Mouse (Mus musculus) kidney, postnatal 14 days (tissue): ENCODE measurements around the gene Gfer.

ENCODE experiments used
- DNase-seq: peaks from one replicate; pipeline ENCODE4 v3.0.0; 2022; ENCODE audit warnings: mixed read lengths

Gfer gene

DNA sequence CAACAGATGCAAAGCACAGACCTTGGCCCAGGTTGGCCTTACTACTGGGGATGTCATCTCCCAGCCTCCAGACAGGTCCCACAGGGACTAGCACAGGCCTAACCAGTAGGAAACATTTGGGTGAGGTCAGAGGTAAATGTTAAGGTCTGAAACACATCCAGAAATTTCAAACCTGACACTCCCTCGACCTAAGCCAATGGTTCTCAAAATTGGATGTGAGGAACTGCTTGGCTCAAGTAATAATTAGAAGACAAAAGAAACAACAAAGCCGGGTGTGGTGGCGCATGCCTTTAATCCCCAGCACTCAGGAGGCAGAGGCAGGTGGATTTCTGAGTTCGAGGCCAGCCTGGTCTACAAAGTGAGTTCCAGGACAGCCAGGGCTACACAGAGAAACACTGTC lies 49.6 kb downstream of the Gfer start:
- no peak for DNase-seq

DNA sequence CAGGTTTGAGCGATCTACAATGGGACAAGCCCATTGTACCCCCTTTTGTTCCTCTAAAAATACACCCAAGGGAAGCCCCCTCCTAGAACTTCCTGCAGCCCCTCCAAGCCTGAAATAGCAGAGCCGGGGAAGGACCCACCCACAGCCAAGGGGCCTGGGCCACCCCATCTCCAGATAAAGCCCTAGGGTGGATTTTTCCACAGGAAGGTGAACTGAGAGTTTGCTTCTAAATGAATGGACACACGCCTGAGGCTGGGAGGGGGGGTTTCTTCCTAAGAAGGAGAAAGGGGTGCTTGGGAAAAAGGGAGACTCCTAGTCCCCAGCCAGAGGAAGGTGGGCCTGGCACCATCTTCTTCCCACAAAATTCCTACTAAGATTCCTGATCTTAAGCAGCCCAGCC lies 50.0 kb downstream of the Gfer start:
- peak; percentile 74 for DNase-seq

DNA sequence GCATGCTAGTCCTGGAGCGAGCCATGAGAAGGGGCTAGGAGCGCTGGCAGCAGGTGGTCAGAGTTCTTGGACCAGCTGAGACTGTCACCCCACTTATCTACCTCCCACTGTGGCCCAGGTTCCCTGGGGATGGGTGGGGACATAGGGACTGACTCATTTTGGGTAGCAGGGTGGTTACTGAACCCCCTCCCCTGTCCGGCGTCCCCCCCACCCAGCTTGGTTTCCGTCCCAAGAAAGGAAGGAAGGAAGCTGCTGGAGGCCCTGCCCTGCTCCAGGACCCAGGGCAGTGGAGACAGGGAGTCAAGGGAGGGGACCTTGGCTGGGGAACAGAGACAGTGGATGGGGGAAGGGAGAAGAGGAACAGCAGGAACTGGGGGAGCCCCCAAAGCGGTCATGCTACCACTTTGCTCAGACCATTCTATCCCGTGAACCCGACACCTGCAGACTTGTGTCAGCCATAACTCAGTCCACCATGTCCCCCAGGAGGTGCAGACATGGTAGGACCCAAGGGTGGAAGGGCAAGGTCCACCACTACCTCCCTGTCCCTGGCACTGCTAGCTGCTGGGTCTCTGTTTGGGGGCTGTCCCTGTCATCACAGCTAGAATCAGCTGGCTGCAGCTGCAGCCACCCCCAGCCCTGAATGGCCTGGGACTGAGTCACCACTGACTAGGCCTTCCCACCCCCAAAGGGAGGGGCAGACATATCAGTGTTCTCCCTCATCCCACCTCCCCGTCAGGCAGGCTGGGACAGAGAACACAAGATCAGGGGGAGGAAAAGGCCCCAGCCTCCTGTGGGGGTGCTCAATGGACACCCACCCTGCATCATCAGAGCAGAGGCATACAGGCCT lies 50.9 kb downstream of the Gfer start:
- peak; percentile 76 for DNase-seq

DNA sequence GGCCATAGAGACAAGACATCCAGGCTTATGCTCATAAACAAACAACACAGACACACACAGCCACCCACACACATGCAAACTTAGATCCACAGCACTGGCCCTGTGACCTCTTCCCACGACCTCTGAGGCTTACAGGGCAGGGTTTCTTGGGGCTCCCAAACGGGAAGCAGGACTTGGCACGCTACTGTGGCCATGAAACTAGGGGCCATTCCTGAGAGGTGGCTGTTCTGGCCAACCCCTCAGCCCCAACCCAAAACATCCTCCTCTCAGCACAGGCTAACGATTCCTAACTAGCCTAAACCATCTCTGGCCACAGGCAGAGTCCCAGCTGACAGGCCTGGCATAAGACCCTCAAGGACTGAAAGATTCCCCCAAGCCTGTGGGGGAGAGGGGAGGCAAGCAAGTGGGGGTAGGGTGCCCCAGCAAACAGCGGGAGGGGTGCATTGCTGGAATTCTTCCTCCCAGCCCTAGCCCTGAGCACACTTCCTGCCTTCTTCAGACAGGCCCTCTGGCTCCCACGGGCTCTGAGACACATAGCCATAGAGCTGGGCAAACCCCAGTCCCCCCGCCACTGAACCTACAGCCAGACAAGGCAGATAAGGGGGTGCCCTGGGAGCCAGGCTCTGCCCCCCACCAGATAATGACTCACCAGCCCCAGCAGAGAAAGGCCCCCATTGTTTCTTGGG lies 51.8 kb downstream of the Gfer start:
- DNase-seq: peak; percentile 69
